Mouse (Mus musculus): Measurements from ENCODE around the gene Cadps.
A peak's percentile ranks its signal among the peaks of the same experiment; 100 is the strongest.

DNA sequence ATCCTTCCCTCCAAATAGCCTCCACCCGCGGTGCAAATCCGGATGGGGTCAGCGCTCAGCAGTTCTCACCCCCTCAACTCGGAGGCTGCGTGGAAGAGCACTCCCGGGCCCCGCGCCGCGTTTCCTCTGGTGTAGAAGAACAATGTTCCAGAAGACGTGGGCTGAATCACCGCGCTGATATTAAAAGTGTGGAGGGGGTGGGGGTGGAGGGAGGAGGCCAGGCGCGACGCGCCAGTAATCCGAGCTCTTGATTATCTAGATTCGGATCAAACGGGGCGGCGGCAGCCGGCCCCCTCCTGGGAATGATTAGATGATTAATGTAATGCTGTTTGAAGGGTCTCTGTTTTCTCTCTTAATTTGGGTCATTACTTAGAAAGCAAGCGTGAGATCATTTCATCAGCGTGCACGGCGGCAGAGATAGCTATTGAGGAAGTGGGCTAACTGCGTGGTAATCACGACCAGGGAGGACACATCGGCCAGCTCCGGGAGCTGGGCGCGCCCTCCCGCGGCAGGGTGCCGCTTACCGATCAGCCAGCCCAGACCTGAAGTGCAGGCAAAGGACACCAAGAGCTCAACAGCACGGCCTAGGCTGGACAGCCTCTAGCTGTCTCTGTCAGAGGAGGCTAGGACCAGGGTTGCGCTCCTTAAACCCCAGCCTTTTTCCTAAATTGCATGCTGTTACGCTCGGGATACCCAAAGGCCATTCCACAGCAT lies 481.6 kb downstream of the Cadps start:
- peak; percentile 26 for TF ChIP-seq CTCF (IDR thresholded peaks at IDR 0.05)
- TF ChIP-seq POLR2A (IDR thresholded peaks at IDR 0.05; ENCODE audit: insufficient read depth, low read depth, low read length) = no peak

All from heart, adult 2 months (tissue).